Mouse (Mus musculus): Measurements from ENCODE around the gene Obscn. TPM values are rescaled to one million over a fixed set of nuclear protein-coding genes. Genes with fewer than 3 reads are reported as not detected.
A peak's percentile ranks its signal among the peaks of the same experiment; 100 is the strongest.

Obscn gene
- polyA plus RNA-seq, 1 experiment from 2014 or later = 0.62 TPM

- DNase-seq (ENCODE audit: low spot score) (peak; percentile 84), ATAC-seq (replicated peaks; ENCODE audit: insufficient number of reproducible peaks, low FRiP score, low TSS enrichment, low read depth) (peak; percentile 54)
- no peaks in the 10 kb centered on the region; the same call in 1 of the 2 replicates for H3K4me1 ChIP-seq (ENCODE audit: control insufficient read depth, insufficient read depth, low read length)
- H3K27me3 ChIP-seq (ENCODE audit: control insufficient read depth, insufficient read depth, low read length) = peaks cover 5% of the 10 kb centered on the region; the same call in 1 of the 2 replicates
- H3K4me2 ChIP-seq (ENCODE audit: low read depth, low read length) = peak overlapping the region; percentile 82
- H3K9me3 ChIP-seq (replicated peaks; ENCODE audit: control insufficient read depth, low read length) = no peaks in the 10 kb centered on the region
- H3K4me3 ChIP-seq (ENCODE audit: low read depth, low read length) = peak overlapping the region; percentile 40
- no peak overlapping the region for H3K27ac ChIP-seq (replicated peaks; ENCODE audit: low read depth, low read length)
- WGBS = 2% methylated on average over 40 of the region's 40 CpGs
- H3K36me3 ChIP-seq (replicated peaks; ENCODE audit: control insufficient read depth, insufficient read depth, low read depth, low read length) = no peaks in the 10 kb centered on the region
- peak overlapping the region; percentile 34; the same call in 1 of the 2 replicates for H3K9ac ChIP-seq (replicated peaks; ENCODE audit: low read length)
Measured at GRCm38 (mm10) chr11:58959921-58960465, 176.2 kb downstream of the Obscn start.

- no peak for ATAC-seq (replicated peaks; ENCODE audit: insufficient number of reproducible peaks, low FRiP score, low TSS enrichment, low read depth)
- no peak for DNase-seq (ENCODE audit: low spot score)
- Histone ChIP-seq H3K4me2 (ENCODE audit: low read depth, low read length) (peak overlapping the region; percentile 82), H3K36me3 (replicated peaks; ENCODE audit: control insufficient read depth, insufficient read depth, low read depth, low read length) (no peaks in the 10 kb centered on the region), H3K9me3 (replicated peaks; ENCODE audit: control insufficient read depth, low read length) (no peaks in the 10 kb centered on the region), H3K4me3 (ENCODE audit: low read depth, low read length) (peak overlapping the region; percentile 40), H3K27ac (replicated peaks; ENCODE audit: low read depth, low read length) (no peak overlapping the region), H3K9ac (replicated peaks; ENCODE audit: low read length) (no peak overlapping the region; the same call in 1 of the 2 replicates), H3K4me1 (ENCODE audit: control insufficient read depth, insufficient read depth, low read length) (no peaks in the 10 kb centered on the region; the same call in 1 of the 2 replicates), H3K27me3 (ENCODE audit: control insufficient read depth, insufficient read depth, low read length) (peaks cover 5% of the 10 kb centered on the region; the same call in 1 of the 2 replicates)
- WGBS = 38% methylated on average over 15 of the region's 15 CpGs
Measured at GRCm38 (mm10) chr11:58959186-58959825, 176.9 kb downstream of the Obscn start.

GRCm38 (mm10) chr11:58958536-58958935 lies 177.7 kb downstream of the Obscn start:
- H3K9me3 ChIP-seq (replicated peaks; ENCODE audit: control insufficient read depth, low read length) = no peaks in the 10 kb centered on the region
- no peak overlapping the region for H3K4me3 ChIP-seq (ENCODE audit: low read depth, low read length)
- no peaks in the 10 kb centered on the region for H3K36me3 ChIP-seq (replicated peaks; ENCODE audit: control insufficient read depth, insufficient read depth, low read depth, low read length)
- H3K9ac ChIP-seq (replicated peaks; ENCODE audit: low read length) = no peak overlapping the region
- H3K27me3 ChIP-seq (ENCODE audit: control insufficient read depth, insufficient read depth, low read length) = peaks cover 5% of the 10 kb centered on the region; the same call in 1 of the 2 replicates
- no peaks in the 10 kb centered on the region; the same call in 1 of the 2 replicates for H3K4me1 ChIP-seq (ENCODE audit: control insufficient read depth, insufficient read depth, low read length)
- no peak overlapping the region for H3K27ac ChIP-seq (replicated peaks; ENCODE audit: low read depth, low read length)
- DNase-seq (ENCODE audit: low spot score) = no peak
- ATAC-seq (replicated peaks; ENCODE audit: insufficient number of reproducible peaks, low FRiP score, low TSS enrichment, low read depth) = no peak
- 96% methylated on average over 6 of the region's 6 CpGs for WGBS
- H3K4me2 ChIP-seq (ENCODE audit: low read depth, low read length) = no peak overlapping the region

GRCm38 (mm10) chr11:58957226-58957914 lies 178.8 kb downstream of the Obscn start:
- peaks cover 5% of the 10 kb centered on the region; the same call in 1 of the 2 replicates for H3K27me3 ChIP-seq (ENCODE audit: control insufficient read depth, insufficient read depth, low read length)
- no peaks in the 10 kb centered on the region for H3K9me3 ChIP-seq (replicated peaks; ENCODE audit: control insufficient read depth, low read length)
- H3K4me1 ChIP-seq (ENCODE audit: control insufficient read depth, insufficient read depth, low read length) = no peaks in the 10 kb centered on the region; the same call in 1 of the 2 replicates
- peak overlapping the region; percentile 10; the same call in 1 of the 2 replicates for H3K9ac ChIP-seq (replicated peaks; ENCODE audit: low read length)
- H3K27ac ChIP-seq (replicated peaks; ENCODE audit: low read depth, low read length) = no peak overlapping the region
- ATAC-seq (replicated peaks; ENCODE audit: insufficient number of reproducible peaks, low FRiP score, low TSS enrichment, low read depth) (no peak), DNase-seq (ENCODE audit: low spot score) (no peak)
- H3K4me2 ChIP-seq (ENCODE audit: low read depth, low read length) = no peak overlapping the region
- H3K4me3 ChIP-seq (ENCODE audit: low read depth, low read length) = no peak overlapping the region
- WGBS = 89% methylated on average over 5 of the region's 5 CpGs
- H3K36me3 ChIP-seq (replicated peaks; ENCODE audit: control insufficient read depth, insufficient read depth, low read depth, low read length) = no peaks in the 10 kb centered on the region

- no peak for ATAC-seq (replicated peaks; ENCODE audit: insufficient number of reproducible peaks, low FRiP score, low TSS enrichment, low read depth)
- H3K9ac ChIP-seq (replicated peaks; ENCODE audit: low read length) = peak overlapping the region; percentile 83
- H3K27ac ChIP-seq (replicated peaks; ENCODE audit: low read depth, low read length) = 0 out of 2 replicates have a peak overlapping the region, but pooled peaks have one; percentile 97
- 40% methylated on average over 8 of the region's 8 CpGs for WGBS
- H3K36me3 ChIP-seq (replicated peaks; ENCODE audit: control insufficient read depth, insufficient read depth, low read depth, low read length) = no peaks in the 10 kb centered on the region
- H3K4me3 ChIP-seq (ENCODE audit: low read depth, low read length) = peak overlapping the region; percentile 62
- H3K4me2 ChIP-seq (ENCODE audit: low read depth, low read length) = peak overlapping the region; percentile 74
- H3K9me3 ChIP-seq (replicated peaks; ENCODE audit: control insufficient read depth, low read length) = no peaks in the 10 kb centered on the region
- DNase-seq (ENCODE audit: low spot score) = no peak
- no peaks in the 10 kb centered on the region; the same call in 1 of the 2 replicates for H3K4me1 ChIP-seq (ENCODE audit: control insufficient read depth, insufficient read depth, low read length)
- peaks cover 5% of the 10 kb centered on the region; the same call in 1 of the 2 replicates for H3K27me3 ChIP-seq (ENCODE audit: control insufficient read depth, insufficient read depth, low read length)
Measured at GRCm38 (mm10) chr11:58955868-58956257, 180.3 kb downstream of the Obscn start.

GRCm38 (mm10) chr11:58955143-58955867 lies 180.9 kb downstream of the Obscn start:
- peak overlapping the region; percentile 97 for H3K27ac ChIP-seq (replicated peaks; ENCODE audit: low read depth, low read length)
- H3K4me3 ChIP-seq (ENCODE audit: low read depth, low read length) = peak overlapping the region; percentile 62
- peak overlapping the region; percentile 83 for H3K9ac ChIP-seq (replicated peaks; ENCODE audit: low read length)
- DNase-seq (ENCODE audit: low spot score) (peak; percentile 57), ATAC-seq (replicated peaks; ENCODE audit: insufficient number of reproducible peaks, low FRiP score, low TSS enrichment, low read depth) (no peak; the same call in 1 of the 2 replicates)
- H3K36me3 ChIP-seq (replicated peaks; ENCODE audit: control insufficient read depth, insufficient read depth, low read depth, low read length) = no peaks in the 10 kb centered on the region
- WGBS = under 1% methylated on average over 20 of the region's 20 CpGs
- H3K4me1 ChIP-seq (ENCODE audit: control insufficient read depth, insufficient read depth, low read length) = no peaks in the 10 kb centered on the region; the same call in 1 of the 2 replicates
- peak overlapping the region; percentile 74 for H3K4me2 ChIP-seq (ENCODE audit: low read depth, low read length)
- H3K27me3 ChIP-seq (ENCODE audit: control insufficient read depth, insufficient read depth, low read length) = peaks cover 5% of the 10 kb centered on the region; the same call in 1 of the 2 replicates
- no peaks in the 10 kb centered on the region for H3K9me3 ChIP-seq (replicated peaks; ENCODE audit: control insufficient read depth, low read length)

GRCm38 (mm10) chr11:58954420-58955142 lies 181.6 kb downstream of the Obscn start, which contains the start of the genes Hist3h2a and Trim17:
Gene Hist3h2a (plus strand): TSS chr11:58954685.
Gene Trim17 (plus strand): TSS chr11:58954685.
- peak; percentile 75 for ATAC-seq (replicated peaks; ENCODE audit: insufficient number of reproducible peaks, low FRiP score, low TSS enrichment, low read depth)
- peak within 1 kb of the TSS; percentile 82 for H3K4me2 ChIP-seq (ENCODE audit: low read depth, low read length)
- H3K9me3 ChIP-seq (replicated peaks; ENCODE audit: control insufficient read depth, low read length) = no peaks in the 10 kb centered on the region
- H3K4me3 ChIP-seq (ENCODE audit: low read depth, low read length) = peak within 1 kb of the TSS; percentile 62
- H3K4me1 ChIP-seq (ENCODE audit: control insufficient read depth, insufficient read depth, low read length) = no peaks in the 10 kb centered on the region; the same call in 1 of the 2 replicates
- peak within 1 kb of the TSS; percentile 83 for H3K9ac ChIP-seq (replicated peaks; ENCODE audit: low read length)
- H3K27me3 ChIP-seq (ENCODE audit: control insufficient read depth, insufficient read depth, low read length) = peaks cover 5% of the 10 kb centered on the region; the same call in 1 of the 2 replicates
- DNase-seq (ENCODE audit: low spot score) = peak; percentile 98
- peak within 1 kb of the TSS; percentile 97 for H3K27ac ChIP-seq (replicated peaks; ENCODE audit: low read depth, low read length)
- no peaks in the 10 kb centered on the region for H3K36me3 ChIP-seq (replicated peaks; ENCODE audit: control insufficient read depth, insufficient read depth, low read depth, low read length)
- WGBS = under 1% methylated on average over 49 of the region's 49 CpGs

Data from embryonic facial prominence, embryonic 11.5 days (tissue).